Mouse (Mus musculus): ENCODE results near the gene Ap4m1.

GRCm38 (mm10) chr5:138199576-138199975 lies 27.8 kb downstream of the Ap4m1 start:
- TF ChIP-seq POLR2AphosphoS5 (IDR thresholded peaks at IDR 0.05; ENCODE audit: insufficient replicate concordance, low read depth, low read length): no peak
- no peak for TF ChIP-seq TAL1 (conservative IDR thresholded peaks at IDR 0.05; ENCODE audit: low read depth, low read length)

Data from G1E (cell line).